Mouse (Mus musculus): Measurements from ENCODE around the gene Fcgrt. TPM values are rescaled to one million over a fixed set of nuclear protein-coding genes. Genes with fewer than 3 reads are reported as not detected.
A peak's percentile ranks its signal among the peaks of the same experiment; 100 is the strongest.

The Fcgrt gene
- polyA plus RNA-seq, 1 experiment = not detected

GRCm38 (mm10) chr7:45060632-45061122 lies 43.0 kb downstream of the Fcgrt start:
- Histone ChIP-seq H3K27ac (ENCODE audit: insufficient read depth, low read depth, low read length) (no peak overlapping the region), H3K4me3 (ENCODE audit: insufficient read depth, low read depth, low read length) (no peak overlapping the region), H3K4me1 (ENCODE audit: control insufficient read depth, insufficient read depth, low read length) (peaks cover 15% of the 10 kb centered on the region)
- TF ChIP-seq POLR2A (IDR thresholded peaks at IDR 0.05; ENCODE audit: insufficient read depth, low read depth, low read length) (no peak), CTCF (IDR thresholded peaks at IDR 0.05; ENCODE audit: insufficient read depth, low read depth, low read length) (no peak)
- WGBS = 91% methylated on average over 6 of the region's 6 CpGs

GRCm38 (mm10) chr7:45058607-45059571 lies 44.8 kb downstream of the Fcgrt start:
- no peak overlapping the region for H3K4me3 ChIP-seq (ENCODE audit: insufficient read depth, low read depth, low read length)
- no peak overlapping the region for H3K27ac ChIP-seq (ENCODE audit: insufficient read depth, low read depth, low read length)
- no peak for TF ChIP-seq CTCF (IDR thresholded peaks at IDR 0.05; ENCODE audit: insufficient read depth, low read depth, low read length)
- no peak for TF ChIP-seq POLR2A (IDR thresholded peaks at IDR 0.05; ENCODE audit: insufficient read depth, low read depth, low read length)
- 77% methylated on average over 10 of the region's 10 CpGs for WGBS
- H3K4me1 ChIP-seq (ENCODE audit: control insufficient read depth, insufficient read depth, low read length) = peaks cover 16% of the 10 kb centered on the region

DNA sequence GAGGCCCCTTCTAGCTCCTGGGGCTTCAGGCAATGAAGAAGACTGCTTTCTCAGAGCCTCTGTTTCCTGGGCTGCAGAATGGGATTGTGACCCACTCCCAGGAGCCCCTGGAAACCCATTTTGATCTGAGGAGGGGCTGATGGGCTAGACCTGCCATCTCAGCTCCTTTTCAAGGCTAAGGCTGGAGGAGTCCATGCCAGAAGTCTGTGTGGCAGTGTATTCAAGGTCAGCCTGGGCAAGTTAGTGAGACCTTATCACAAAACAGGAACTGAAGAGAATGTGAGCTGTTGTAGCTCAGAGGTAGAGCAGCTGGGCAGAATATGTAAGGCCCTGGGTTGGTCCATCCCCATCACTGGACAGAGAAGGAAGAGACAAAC lies 46.7 kb downstream of the Fcgrt start:
- Histone ChIP-seq H3K27ac (ENCODE audit: insufficient read depth, low read depth, low read length) (no peak overlapping the region), H3K4me1 (ENCODE audit: control insufficient read depth, insufficient read depth, low read length) (peaks cover 19% of the 10 kb centered on the region), H3K4me3 (ENCODE audit: insufficient read depth, low read depth, low read length) (no peak overlapping the region)
- TF ChIP-seq POLR2A (IDR thresholded peaks at IDR 0.05; ENCODE audit: insufficient read depth, low read depth, low read length) (no peak), CTCF (IDR thresholded peaks at IDR 0.05; ENCODE audit: insufficient read depth, low read depth, low read length) (no peak)

GRCm38 (mm10) chr7:45056329-45056971 lies 47.2 kb downstream of the Fcgrt start:
- H3K4me1 ChIP-seq (ENCODE audit: control insufficient read depth, insufficient read depth, low read length) = peaks cover 21% of the 10 kb centered on the region
- H3K27ac ChIP-seq (ENCODE audit: insufficient read depth, low read depth, low read length) = no peak overlapping the region
- 74% methylated on average over 14 of the region's 14 CpGs for WGBS
- no peak overlapping the region for H3K4me3 ChIP-seq (ENCODE audit: insufficient read depth, low read depth, low read length)
- TF ChIP-seq CTCF (IDR thresholded peaks at IDR 0.05; ENCODE audit: insufficient read depth, low read depth, low read length) (no peak), POLR2A (IDR thresholded peaks at IDR 0.05; ENCODE audit: insufficient read depth, low read depth, low read length) (no peak)

DNA sequence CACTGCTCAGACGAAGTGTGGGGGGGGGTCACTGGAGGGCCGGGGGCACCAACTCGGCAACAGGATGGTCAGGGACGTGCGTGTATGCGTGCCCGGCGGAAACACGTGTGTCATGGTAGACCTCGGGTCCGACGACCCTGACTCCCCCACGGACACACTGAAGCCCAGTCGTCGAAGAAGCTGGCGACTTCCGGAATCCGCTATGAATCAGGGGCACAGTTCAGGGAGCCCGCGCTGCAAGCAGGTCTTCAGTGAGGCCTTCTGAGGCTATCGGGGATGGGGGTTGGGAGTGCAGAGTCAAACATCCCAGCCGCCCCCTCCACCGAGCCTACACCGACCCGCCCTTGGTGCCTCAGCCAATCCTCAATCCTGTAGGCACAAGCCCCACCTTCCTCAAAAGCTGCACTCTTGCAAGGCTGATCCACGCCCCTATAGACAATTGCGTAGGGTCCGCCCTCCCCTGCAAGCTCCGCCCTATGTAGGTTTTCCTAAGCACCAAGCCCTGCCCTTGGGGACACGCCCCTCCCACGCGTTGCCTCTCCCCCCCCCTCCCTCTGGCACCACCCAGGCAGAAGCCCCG lies 49.6 kb downstream of the Fcgrt start:
- H3K4me1 ChIP-seq (ENCODE audit: control insufficient read depth, insufficient read depth, low read length) = peaks cover 34% of the 10 kb centered on the region
- WGBS = under 1% methylated on average over 33 of the region's 33 CpGs

DNA sequence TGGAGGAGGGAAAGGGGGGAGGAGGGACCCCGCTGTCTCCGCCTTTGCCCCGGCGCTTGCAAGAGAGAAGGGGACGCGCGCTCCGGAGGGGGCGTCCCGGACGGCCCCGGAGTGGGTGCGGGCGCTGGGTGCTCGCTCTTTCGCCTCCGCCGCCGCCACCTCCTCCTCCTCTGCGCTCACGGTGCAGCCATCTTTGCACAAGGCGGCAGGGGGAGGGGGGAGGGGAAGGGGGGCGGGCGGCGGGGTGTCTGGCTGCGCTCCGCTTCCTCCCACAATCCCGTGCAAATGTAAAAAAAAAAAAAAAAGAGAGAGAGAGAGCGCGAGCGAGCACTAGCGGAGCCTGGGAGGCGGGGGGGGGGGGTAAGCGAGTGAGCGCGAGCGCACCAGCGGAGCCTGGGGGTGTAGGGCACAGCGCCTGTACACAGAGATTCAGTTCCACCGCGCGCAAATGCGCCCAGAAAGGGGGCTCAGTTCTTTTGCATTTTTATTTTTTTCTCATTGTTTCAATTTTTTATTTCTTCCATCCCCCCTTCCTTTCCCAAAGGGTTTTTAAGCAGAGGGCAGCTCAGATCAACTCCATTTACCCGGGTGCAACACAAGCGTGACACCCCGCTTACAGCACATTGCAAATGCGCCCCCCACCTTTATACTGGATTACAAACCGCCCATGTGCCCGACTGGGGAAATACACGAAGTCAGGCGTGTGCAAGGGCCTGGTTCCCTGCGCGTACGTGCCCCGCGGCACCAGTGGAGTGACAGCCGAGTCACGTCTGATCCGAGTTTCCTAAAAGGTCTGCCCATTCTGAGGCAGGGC lies 50.3 kb downstream of the Fcgrt start:
- peak overlapping the region; percentile 95 for H3K4me3 ChIP-seq (ENCODE audit: insufficient read depth, low read depth, low read length)
- H3K4me1 ChIP-seq (ENCODE audit: control insufficient read depth, insufficient read depth, low read length) = peaks cover 29% of the 10 kb centered on the region
- TF ChIP-seq CTCF (IDR thresholded peaks at IDR 0.05; ENCODE audit: insufficient read depth, low read depth, low read length) (no peak), POLR2A (IDR thresholded peaks at IDR 0.05; ENCODE audit: insufficient read depth, low read depth, low read length) (peak; percentile 50)
- peak overlapping the region; percentile 95 for H3K27ac ChIP-seq (ENCODE audit: insufficient read depth, low read depth, low read length)
- under 1% methylated on average over 52 of the region's 59 CpGs for WGBS

More for the DNA sequence above, 49.6 kb downstream of the Fcgrt start:
- no peak for TF ChIP-seq CTCF (IDR thresholded peaks at IDR 0.05; ENCODE audit: insufficient read depth, low read depth, low read length)
- peak; percentile 68 for TF ChIP-seq POLR2A (IDR thresholded peaks at IDR 0.05; ENCODE audit: insufficient read depth, low read depth, low read length)
- Histone ChIP-seq H3K27ac (ENCODE audit: insufficient read depth, low read depth, low read length) (peak overlapping the region; percentile 88), H3K4me3 (ENCODE audit: insufficient read depth, low read depth, low read length) (peak overlapping the region; percentile 95)

DNA sequence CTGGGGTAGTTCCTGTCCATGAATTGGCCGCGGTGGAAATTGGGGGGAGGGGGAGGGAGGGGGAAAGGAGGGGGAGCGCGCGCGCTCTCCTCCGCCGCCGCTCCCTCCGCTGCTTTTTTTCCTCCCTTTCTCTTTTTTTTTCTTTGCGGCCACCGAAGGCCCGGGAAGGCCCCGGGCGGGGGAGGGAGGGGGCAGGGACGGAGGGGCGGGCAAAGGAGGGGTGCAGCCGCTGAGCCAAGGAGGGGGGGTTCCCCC lies 50.9 kb downstream of the Fcgrt start, which contains the start of gene Prr12:
Gene Prr12 (minus strand): TSS at position 20 of the 255 bp plus-strand sequence.
- peaks cover 29% of the 10 kb centered on the region for H3K4me1 ChIP-seq (ENCODE audit: control insufficient read depth, insufficient read depth, low read length)
- peak within 1 kb of the TSS; percentile 95 for H3K27ac ChIP-seq (ENCODE audit: insufficient read depth, low read depth, low read length)
- H3K4me3 ChIP-seq (ENCODE audit: insufficient read depth, low read depth, low read length) = peak within 1 kb of the TSS; percentile 95
- TF ChIP-seq CTCF (IDR thresholded peaks at IDR 0.05; ENCODE audit: insufficient read depth, low read depth, low read length) (no peak), POLR2A (IDR thresholded peaks at IDR 0.05; ENCODE audit: insufficient read depth, low read depth, low read length) (no peak)
- 0% methylated on average over 4 of the region's 18 CpGs for WGBS

DNA sequence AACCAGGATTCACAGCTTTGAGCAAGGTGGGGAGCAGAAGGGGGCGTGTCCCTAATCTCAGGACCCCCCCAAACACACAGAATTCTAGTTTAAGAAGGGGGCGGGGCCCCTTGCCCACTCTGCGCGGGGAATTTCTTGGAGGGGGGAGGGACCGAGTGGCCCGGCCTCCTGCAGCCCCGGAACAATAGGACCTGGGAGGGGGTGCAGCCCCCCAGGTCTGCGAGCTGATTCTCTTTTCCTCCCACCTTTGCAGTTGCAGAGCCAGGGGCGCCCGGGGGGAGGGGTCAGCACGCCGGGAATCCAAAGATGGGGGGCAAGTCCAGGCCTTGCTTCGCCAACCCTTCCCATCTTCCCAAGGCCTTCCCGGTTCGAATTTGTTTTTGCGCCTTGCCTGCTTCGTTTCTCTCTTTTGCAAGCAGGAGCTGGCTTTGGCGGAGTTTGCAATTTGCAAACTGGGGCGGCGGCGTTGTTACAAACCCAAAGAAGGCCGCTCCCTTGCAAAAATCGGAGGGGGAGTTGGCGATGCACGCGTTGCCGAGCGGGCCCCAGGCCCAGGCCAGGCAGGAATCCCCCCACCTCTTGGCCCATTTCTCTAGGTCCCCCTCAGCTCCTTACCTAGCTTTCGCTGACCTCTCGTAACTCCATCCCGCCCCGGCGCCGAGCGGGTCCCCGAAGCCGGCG lies 51.3 kb downstream of the Fcgrt start:
- H3K27ac ChIP-seq (ENCODE audit: insufficient read depth, low read depth, low read length) = peak overlapping the region; percentile 67
- TF ChIP-seq CTCF (IDR thresholded peaks at IDR 0.05; ENCODE audit: insufficient read depth, low read depth, low read length) (0 out of 2 replicates have a peak, but pooled peaks have one; percentile 8), POLR2A (IDR thresholded peaks at IDR 0.05; ENCODE audit: insufficient read depth, low read depth, low read length) (no peak)
- H3K4me3 ChIP-seq (ENCODE audit: insufficient read depth, low read depth, low read length) = peak overlapping the region; percentile 95
- H3K4me1 ChIP-seq (ENCODE audit: control insufficient read depth, insufficient read depth, low read length) = peaks cover 29% of the 10 kb centered on the region
- WGBS = under 1% methylated on average over 38 of the region's 38 CpGs
